Mouse (Mus musculus): ENCODE measurements around the gene Fez2. TPM values are rescaled to one million over a fixed set of nuclear protein-coding genes. Genes with fewer than 3 reads are reported as not detected.
A peak's percentile ranks its signal among the peaks of the same experiment; 100 is the strongest.

Fez2 gene
- polyA plus RNA-seq, 1 experiment from 2014 or later, result 40.8 TPM

DNA sequence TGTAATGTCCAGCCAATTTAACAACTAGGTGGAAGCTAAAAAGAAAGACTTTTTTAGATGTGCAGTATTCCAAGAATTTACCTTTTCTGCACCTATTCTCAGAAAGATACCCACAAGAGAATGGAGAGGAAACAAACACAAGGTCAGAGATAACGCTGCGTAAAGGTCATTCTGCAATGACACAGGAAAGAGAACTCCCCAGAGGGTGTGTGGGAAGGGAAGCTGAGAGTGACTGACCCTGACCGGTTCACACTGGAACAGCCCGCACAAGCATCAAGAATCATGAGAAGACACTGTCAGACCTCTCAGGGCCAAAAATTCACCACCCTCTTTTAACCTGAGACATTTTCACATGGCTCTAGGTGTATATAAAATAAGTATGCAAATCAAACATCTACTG lies 10.4 kb downstream of the Fez2 start:
- Histone ChIP-seq H3K36me3 (peaks cover 20% of the 10 kb centered on the region), H3K27me3 (no peaks in the 10 kb centered on the region), H3K4me2 (replicated peaks) (no peak overlapping the region), H3K9ac (no peak overlapping the region), H3K4me1 (no peaks in the 10 kb centered on the region), H3K4me3 (replicated peaks) (no peak overlapping the region), H3K9me3 (replicated peaks) (no peaks in the 10 kb centered on the region), H3K27ac (replicated peaks) (no peak overlapping the region)
- WGBS, result 66% methylated on average over 4 of the region's 4 CpGs
- no peak for ATAC-seq (ENCODE audit: insufficient number of reproducible peaks, low FRiP score, low TSS enrichment, low read depth)

DNA sequence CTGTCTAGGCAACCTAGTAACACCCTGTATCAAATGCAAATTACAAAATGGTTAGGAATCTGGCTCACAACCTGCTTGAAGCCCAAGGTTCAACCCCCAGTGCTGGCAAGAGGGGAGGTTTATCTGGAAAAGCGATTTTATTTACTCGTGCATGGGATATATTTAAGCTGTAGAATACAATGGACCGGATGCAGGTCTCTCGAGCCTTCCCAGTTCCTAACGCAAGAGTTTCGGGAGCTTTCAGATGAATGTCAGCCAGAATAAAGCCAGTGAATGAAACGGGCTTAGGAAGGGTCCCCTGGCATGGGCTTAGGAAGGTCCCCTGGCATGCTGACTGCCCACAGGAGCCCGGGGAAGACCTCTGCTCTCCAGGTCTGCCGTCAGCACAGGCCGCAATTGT lies 11.1 kb downstream of the Fez2 start:
- H3K9ac ChIP-seq, result no peak overlapping the region
- no peaks in the 10 kb centered on the region for H3K27me3 ChIP-seq
- H3K36me3 ChIP-seq, result peaks cover 19% of the 10 kb centered on the region
- no peak for ATAC-seq (ENCODE audit: insufficient number of reproducible peaks, low FRiP score, low TSS enrichment, low read depth)
- no peak overlapping the region for H3K4me2 ChIP-seq (replicated peaks)
- no peaks in the 10 kb centered on the region for H3K9me3 ChIP-seq (replicated peaks)
- WGBS, result 77% methylated on average over 10 of the region's 10 CpGs
- no peak overlapping the region; the same call in 1 of the 2 replicates for H3K27ac ChIP-seq (replicated peaks)
- H3K4me1 ChIP-seq, result no peaks in the 10 kb centered on the region
- no peak overlapping the region for H3K4me3 ChIP-seq (replicated peaks)

DNA sequence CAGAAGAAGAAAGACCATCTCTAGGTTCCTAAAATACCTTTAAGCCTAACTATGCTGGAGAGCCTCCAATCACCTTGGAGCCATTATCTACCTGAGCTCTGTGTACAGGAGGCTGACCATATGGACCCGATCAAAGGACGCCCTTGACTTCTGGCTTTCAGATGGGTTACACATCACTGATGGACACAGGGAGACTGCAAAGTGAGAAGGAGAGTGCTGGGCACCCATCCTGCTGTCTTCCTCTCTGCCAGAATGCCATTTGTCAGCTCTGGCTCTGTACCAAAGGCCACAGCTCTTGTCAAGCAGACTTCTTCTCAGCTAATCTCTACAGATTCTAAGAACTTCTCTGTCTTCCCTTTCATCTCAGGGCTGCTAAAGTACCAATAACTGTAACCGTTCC lies 12.6 kb downstream of the Fez2 start:
- Histone ChIP-seq H3K27ac (replicated peaks) (no peak overlapping the region), H3K4me3 (replicated peaks) (no peak overlapping the region), H3K4me2 (replicated peaks) (no peak overlapping the region), H3K36me3 (peaks cover 18% of the 10 kb centered on the region), H3K9me3 (replicated peaks) (no peaks in the 10 kb centered on the region), H3K4me1 (no peaks in the 10 kb centered on the region), H3K27me3 (no peaks in the 10 kb centered on the region), H3K9ac (no peak overlapping the region)
- WGBS, result 91% methylated on average over 3 of the region's 3 CpGs
- no peak for ATAC-seq (ENCODE audit: insufficient number of reproducible peaks, low FRiP score, low TSS enrichment, low read depth)

DNA sequence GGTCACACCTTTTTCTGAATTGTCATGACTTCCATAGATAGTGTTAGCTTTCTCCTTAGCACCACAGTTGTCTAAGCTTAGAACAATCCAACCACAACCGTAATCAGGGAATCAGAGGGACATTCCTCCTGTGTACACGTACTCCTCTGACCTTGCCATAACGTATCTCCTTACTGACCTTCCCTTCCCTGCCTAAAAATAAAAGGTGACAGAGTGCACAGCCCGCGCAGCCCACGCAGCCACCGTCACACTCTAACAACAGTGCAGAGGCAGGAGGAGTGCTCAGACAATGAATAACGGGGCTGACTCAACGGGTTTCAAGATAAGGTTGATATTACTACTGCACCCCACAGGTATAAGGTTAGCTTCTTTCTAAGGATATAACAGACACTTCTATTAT lies 14.1 kb downstream of the Fez2 start:
- Histone ChIP-seq H3K9me3 (replicated peaks) (no peaks in the 10 kb centered on the region), H3K4me1 (no peaks in the 10 kb centered on the region), H3K4me2 (replicated peaks) (no peak overlapping the region), H3K27ac (replicated peaks) (no peak overlapping the region), H3K9ac (no peak overlapping the region), H3K4me3 (replicated peaks) (no peak overlapping the region), H3K27me3 (no peaks in the 10 kb centered on the region), H3K36me3 (peaks cover 18% of the 10 kb centered on the region)
- ATAC-seq (ENCODE audit: insufficient number of reproducible peaks, low FRiP score, low TSS enrichment, low read depth), result no peak
- 86% methylated on average over 9 of the region's 9 CpGs for WGBS

DNA sequence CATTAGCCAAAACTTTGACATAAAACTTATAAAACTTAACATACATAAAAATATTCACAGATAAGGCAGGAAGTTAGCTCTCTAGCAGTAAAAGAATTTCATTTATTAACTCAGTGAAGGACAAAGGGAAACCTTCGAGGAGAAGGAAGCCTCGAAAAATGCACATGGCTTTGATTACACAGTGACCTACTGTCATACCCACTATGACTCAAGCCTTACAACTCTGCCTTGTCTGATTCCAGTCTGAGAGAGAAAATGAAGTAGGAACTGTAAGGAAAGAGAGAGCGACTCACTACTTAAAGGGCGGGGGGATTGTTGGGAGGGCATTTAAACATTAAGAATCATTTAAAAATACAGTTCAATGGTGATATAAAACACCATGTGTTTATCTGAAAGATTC lies 14.7 kb downstream of the Fez2 start:
- 58% methylated on average over 4 of the region's 4 CpGs for WGBS
- H3K9me3 ChIP-seq (replicated peaks), result no peaks in the 10 kb centered on the region
- H3K4me1 ChIP-seq, result no peaks in the 10 kb centered on the region
- no peak overlapping the region for H3K27ac ChIP-seq (replicated peaks)
- H3K4me3 ChIP-seq (replicated peaks), result no peak overlapping the region
- H3K36me3 ChIP-seq, result peaks cover 21% of the 10 kb centered on the region
- no peaks in the 10 kb centered on the region for H3K27me3 ChIP-seq
- no peak overlapping the region for H3K4me2 ChIP-seq (replicated peaks)
- no peak for ATAC-seq (ENCODE audit: insufficient number of reproducible peaks, low FRiP score, low TSS enrichment, low read depth)
- no peak overlapping the region for H3K9ac ChIP-seq

DNA sequence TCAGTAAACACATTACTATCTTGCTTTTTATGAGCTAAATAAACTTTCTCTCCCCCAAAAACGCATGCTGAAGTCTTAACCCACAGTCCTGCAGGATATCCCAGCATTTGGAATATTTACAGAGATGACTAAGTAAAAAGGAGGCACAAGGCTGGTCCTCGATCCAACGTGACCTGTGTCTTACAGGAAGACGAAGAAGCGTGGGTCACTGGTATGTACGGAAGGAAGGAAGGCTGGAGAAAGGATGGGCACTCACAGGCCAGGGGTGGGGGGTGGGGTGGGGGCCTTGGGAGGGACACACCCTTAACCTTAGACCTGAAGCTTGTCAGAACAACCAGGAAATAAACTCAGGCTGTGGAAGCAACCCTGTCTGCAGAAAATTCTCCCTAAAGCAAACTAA lies 15.8 kb downstream of the Fez2 start:
- Histone ChIP-seq H3K27me3 (no peaks in the 10 kb centered on the region), H3K9ac (no peak overlapping the region), H3K4me2 (replicated peaks) (no peak overlapping the region), H3K9me3 (replicated peaks) (no peaks in the 10 kb centered on the region), H3K27ac (replicated peaks) (no peak overlapping the region), H3K36me3 (peaks cover 21% of the 10 kb centered on the region), H3K4me1 (no peaks in the 10 kb centered on the region), H3K4me3 (replicated peaks) (no peak overlapping the region)
- no peak for ATAC-seq (ENCODE audit: insufficient number of reproducible peaks, low FRiP score, low TSS enrichment, low read depth)
- 77% methylated on average over 6 of the region's 6 CpGs for WGBS

DNA sequence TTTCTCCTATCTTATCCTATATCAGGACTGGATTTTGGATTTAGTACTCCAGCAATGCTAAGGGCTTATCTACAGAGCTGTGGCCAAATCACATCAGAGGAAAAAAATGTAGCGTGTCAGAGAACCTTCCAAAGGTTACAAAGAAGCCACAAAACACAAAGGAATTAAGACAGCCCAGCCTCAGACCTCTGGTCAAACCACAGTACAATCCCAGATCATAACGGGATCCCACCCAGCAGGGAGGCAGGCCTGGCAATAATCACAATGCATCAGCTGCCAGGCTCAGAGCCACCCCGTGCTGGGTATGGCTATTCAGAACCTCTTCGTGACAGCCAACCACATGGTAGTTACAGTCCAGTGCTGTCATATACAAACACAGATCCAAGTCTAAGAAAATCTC lies 16.2 kb downstream of the Fez2 start:
- H3K9me3 ChIP-seq (replicated peaks), result no peaks in the 10 kb centered on the region
- H3K36me3 ChIP-seq, result peaks cover 17% of the 10 kb centered on the region
- no peaks in the 10 kb centered on the region for H3K27me3 ChIP-seq
- H3K9ac ChIP-seq, result no peak overlapping the region
- no peaks in the 10 kb centered on the region for H3K4me1 ChIP-seq
- no peak overlapping the region for H3K4me3 ChIP-seq (replicated peaks)
- 54% methylated on average over 4 of the region's 4 CpGs for WGBS
- peak; percentile 19; the same call in 1 of the 2 replicates for ATAC-seq (ENCODE audit: insufficient number of reproducible peaks, low FRiP score, low TSS enrichment, low read depth)
- no peak overlapping the region for H3K27ac ChIP-seq (replicated peaks)
- H3K4me2 ChIP-seq (replicated peaks), result no peak overlapping the region

DNA sequence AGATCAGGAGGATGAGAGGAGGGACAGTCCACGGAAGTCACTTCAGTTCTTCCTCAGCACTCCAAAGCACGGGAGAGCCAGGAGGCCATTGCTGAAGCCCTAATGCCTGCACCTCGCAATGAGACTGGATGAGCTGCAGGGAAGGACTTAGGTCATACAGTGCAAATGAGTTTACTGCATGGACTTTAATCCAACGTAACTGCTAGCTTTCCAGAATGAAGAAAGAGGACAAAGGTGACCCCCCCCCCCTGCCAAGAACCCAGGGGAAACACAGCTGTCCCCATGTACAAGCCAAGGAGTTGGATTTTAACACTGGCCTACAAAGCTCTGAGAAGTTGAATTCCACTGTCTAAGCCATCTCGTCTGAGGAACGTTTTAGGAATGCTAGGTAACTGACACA lies 16.6 kb downstream of the Fez2 start:
- H3K36me3 ChIP-seq, result peaks cover 16% of the 10 kb centered on the region
- H3K27me3 ChIP-seq, result no peaks in the 10 kb centered on the region
- WGBS, result 71% methylated on average over 6 of the region's 6 CpGs
- no peak overlapping the region for H3K9ac ChIP-seq
- no peak for ATAC-seq (ENCODE audit: insufficient number of reproducible peaks, low FRiP score, low TSS enrichment, low read depth)
- no peak overlapping the region for H3K4me2 ChIP-seq (replicated peaks)
- no peak overlapping the region for H3K27ac ChIP-seq (replicated peaks)
- H3K4me1 ChIP-seq, result no peaks in the 10 kb centered on the region
- no peaks in the 10 kb centered on the region for H3K9me3 ChIP-seq (replicated peaks)
- H3K4me3 ChIP-seq (replicated peaks), result no peak overlapping the region

DNA sequence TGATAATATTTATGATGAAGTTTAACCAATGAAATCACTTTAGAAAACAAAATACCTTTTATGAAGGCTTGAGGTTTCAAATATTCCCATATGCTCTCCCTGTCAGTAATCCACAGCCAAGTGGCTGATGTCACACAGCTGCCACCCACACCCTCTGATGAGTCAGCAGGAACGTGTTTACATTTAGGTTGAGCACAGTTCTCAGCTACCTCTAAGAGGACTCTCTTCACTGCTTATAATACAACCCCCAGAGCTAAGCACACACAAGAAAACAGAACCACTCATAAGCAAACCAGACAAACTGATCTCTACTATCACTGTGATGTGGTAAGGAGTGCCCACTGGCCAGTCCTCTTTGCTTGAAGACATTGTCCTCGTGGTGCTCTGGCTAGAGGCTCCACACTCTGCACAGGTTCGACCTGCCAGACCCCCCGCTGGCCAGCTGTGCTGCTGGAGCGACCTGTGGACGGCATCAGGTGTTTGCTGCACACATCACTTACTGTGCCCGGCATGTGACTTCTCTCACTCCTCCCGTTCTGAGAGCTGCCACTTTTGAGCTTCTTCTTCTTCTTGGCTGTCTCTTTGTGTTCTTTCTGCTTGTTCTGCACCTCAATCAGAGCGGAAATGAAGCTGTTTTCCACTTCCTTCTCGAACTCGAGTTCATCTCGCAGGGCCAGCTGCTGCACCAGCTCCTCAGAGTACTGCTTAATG lies 17.7 kb downstream of the Fez2 start:
- H3K27ac ChIP-seq (replicated peaks), result no peak overlapping the region
- H3K9me3 ChIP-seq (replicated peaks), result no peaks in the 10 kb centered on the region
- no peak overlapping the region for H3K4me2 ChIP-seq (replicated peaks)
- H3K36me3 ChIP-seq, result peaks cover 16% of the 10 kb centered on the region
- H3K4me1 ChIP-seq, result no peaks in the 10 kb centered on the region
- 80% methylated on average over 12 of the region's 12 CpGs for WGBS
- no peak overlapping the region for H3K4me3 ChIP-seq (replicated peaks)
- ATAC-seq (ENCODE audit: insufficient number of reproducible peaks, low FRiP score, low TSS enrichment, low read depth), result no peak
- no peak overlapping the region for H3K9ac ChIP-seq
- H3K27me3 ChIP-seq, result no peaks in the 10 kb centered on the region

DNA sequence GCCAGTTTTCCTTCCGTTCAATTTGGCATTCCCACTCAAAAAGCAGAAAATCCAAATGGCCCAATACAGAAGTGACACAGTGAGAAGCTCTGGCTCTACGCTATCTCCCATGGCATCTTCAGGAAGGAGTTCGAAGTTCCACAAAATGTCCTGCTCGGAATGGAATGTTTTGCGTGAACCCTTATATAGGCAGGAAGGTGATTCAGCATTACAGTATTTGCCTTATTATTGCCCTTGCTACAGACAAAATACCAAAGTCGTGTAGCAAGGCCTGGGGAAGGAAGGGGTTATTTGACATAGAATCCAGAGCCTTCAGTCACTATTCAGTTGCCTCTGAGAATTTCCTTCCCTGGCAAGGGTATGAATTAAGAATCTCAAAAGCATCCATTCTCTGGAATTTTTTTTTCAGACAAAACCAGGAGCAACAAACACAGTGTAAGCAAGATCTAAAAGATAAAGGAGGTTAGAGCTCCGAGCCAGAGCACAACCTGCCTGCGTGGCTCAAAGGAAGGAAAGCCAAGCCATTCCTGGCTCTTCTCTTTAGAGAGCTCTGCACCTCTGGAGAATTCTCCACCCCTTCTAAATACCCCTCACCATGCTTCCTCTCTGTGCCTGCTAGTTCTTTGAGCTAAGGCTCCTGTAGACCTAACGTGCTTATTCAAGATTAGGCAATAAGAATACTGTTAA lies 25.4 kb downstream of the Fez2 start:
- H3K9me3 ChIP-seq (replicated peaks), result no peaks in the 10 kb centered on the region
- no peak overlapping the region for H3K9ac ChIP-seq
- no peak overlapping the region for H3K4me2 ChIP-seq (replicated peaks)
- H3K27ac ChIP-seq (replicated peaks), result no peak overlapping the region
- H3K27me3 ChIP-seq, result no peaks in the 10 kb centered on the region
- H3K4me3 ChIP-seq (replicated peaks), result no peak overlapping the region
- H3K4me1 ChIP-seq, result no peaks in the 10 kb centered on the region
- ATAC-seq (ENCODE audit: insufficient number of reproducible peaks, low FRiP score, low TSS enrichment, low read depth), result no peak
- H3K36me3 ChIP-seq, result peaks cover 8% of the 10 kb centered on the region; the same call in 1 of the 2 replicates
- 75% methylated on average over 9 of the region's 9 CpGs for WGBS

DNA sequence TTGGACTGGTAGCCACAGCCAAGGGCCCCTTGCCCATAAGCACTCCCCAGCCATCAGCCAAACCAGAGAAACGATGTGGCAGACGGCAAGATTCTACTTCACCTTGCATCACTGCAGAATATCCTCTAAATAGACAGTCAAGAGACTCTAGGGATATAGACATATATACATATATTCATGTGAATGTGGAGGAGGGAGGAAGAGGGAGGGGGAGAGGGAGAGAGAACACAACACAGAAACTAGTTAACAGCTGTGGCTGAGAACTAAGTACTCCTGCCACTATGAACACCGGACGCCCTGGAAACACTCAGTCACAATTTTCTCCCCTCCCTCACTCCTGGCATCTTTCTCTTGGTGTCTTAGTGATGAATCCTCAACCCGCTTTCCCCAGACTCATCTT lies 28.4 kb downstream of the Fez2 start:
- H3K27ac ChIP-seq (replicated peaks), result no peak overlapping the region
- WGBS, result 87% methylated on average over 5 of the region's 5 CpGs
- no peak overlapping the region for H3K9ac ChIP-seq
- H3K4me1 ChIP-seq, result no peaks in the 10 kb centered on the region
- no peaks in the 10 kb centered on the region for H3K9me3 ChIP-seq (replicated peaks)
- no peak overlapping the region for H3K4me2 ChIP-seq (replicated peaks)
- no peaks in the 10 kb centered on the region for H3K27me3 ChIP-seq
- H3K4me3 ChIP-seq (replicated peaks), result no peak overlapping the region
- ATAC-seq (ENCODE audit: insufficient number of reproducible peaks, low FRiP score, low TSS enrichment, low read depth), result no peak
- H3K36me3 ChIP-seq, result peaks cover 8% of the 10 kb centered on the region; the same call in 1 of the 2 replicates
